Mouse (Mus musculus) adrenal gland, postnatal 10 days (tissue): ENCODE data around the gene Ccdc73. TPM values are rescaled to one million over a fixed set of nuclear protein-coding genes. Genes with fewer than 3 reads are reported as not detected.

ENCODE experiments used
- DNase-seq: peaks from one replicate; pipeline ENCODE4 v3.0.0; 2021; ENCODE audit warnings: mixed read lengths
- total RNA-seq, 2 experiments: library from RNA; stranded (reverse); gene quantifications; 2 replicates each; pipeline ENCODE4 v1.2.3; 2021

Ccdc73 gene
- total RNA-seq, 2 experiments from 2014 or later: 5.5 to 8.2 TPM

DNA sequence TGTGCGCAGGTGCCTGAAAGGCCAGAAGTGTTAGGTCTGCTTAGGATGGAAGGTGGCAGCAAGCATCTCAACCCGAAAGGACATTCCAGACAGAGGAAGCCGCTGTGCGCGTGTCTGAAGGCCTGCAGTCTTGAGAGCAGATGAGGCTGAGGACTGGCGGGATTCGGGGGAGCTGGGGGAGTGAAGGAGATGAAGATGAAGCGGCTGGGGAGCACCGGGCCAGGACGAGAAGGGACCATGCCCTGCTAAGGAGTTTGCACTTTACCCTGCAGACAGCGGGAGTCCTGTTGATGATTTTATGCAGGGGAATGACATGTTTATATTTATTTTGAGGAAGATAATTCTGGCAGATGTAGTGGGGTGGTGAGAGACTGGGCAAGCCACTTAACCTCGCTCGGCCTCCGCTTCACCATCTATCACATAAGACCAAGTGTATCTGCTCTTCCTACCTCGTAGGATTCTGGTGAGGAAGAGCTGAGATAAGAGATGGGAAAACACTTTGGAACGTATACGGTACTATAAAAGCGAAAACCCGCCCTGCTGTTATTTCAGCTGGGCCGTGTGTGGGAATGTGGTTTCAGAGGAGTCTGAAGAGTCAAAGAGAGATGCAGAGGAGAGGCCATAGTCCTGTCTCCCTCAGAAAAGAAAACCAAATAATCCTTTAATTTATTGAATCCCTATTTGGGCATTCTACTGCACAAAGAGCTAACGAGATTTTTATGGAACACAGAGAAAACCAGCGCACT, 159.5 kb downstream of the Ccdc73 start:
- no peak for DNase-seq

DNA sequence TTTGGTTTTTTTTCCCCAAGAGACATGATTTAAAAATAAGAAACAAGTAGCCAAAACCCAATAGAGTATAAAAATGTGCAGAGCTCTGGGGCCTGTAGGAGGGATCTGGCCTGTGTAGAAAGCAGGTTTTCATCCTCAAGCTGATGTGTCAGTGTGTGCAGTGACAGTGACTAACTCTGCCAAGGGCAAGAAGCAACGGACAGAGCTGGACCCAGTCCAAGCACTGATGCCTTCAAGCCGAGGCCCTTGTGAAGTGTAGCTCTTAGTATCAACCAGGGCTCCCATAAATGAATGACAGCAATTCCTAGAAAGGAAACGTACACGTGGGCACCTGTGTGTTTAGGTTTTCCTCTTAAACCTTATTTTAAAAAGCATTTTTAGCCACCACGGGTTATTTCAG, 161.2 kb downstream of the Ccdc73 start:
- peak; percentile 81 for DNase-seq

DNA sequence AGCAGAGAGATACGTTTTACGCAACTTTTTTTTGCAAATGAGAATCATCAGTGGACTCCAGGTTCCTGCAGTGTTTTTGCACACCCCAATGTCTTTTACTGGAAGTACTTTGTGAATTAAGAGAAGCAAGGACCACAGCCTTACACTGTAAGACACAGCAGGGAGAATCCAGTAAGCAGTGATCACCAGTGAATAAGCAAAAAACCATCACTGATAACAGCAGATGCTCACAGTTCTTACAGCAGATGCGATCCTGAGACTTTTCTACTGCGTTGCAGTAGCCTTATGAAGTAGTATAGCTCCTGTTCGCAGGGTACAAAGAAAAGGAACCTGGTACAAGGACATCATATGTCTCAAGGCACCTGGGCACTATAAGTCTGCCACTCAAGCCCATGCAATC, 162.9 kb downstream of the Ccdc73 start:
- no peak for DNase-seq

DNA sequence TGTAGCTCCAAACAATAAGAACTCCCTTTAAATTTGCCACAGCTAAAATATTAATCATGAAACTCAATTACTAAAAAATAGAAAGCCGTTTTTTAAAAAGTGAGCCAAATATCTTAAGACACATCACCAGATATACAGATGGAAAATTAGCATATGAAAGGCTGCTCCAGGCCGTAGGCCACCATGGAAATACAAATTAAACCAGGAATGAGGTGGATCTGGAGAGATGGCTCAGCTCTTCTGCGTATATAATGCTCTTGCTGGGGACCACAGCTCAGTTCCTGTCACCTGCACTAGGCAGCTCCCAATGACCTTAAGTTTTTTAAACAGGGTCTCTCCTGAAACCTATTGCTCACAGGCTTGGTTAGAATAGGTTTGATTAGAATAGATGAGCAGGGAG, 166.5 kb downstream of the Ccdc73 start:
- DNase-seq: no peak

DNA sequence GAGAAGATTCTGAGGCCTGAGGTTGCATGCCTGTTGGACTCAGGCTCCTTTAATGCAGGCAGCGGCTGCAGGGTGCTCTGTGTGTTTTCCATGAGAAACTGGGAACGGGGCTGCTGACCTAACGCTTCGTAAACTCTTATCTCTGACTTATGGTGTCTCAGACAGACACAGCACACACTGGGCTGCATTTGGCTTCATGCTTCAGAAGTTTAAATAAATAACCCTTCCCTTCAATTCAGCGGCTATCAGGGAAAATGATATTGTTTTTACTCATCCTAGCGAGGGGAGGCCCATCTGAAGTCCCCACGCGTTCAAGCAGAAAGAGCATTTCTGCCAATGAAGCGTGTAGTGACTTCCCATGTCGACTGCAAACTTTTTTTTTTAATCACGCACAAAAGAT, 168.4 kb downstream of the Ccdc73 start:
- no peak for DNase-seq

DNA sequence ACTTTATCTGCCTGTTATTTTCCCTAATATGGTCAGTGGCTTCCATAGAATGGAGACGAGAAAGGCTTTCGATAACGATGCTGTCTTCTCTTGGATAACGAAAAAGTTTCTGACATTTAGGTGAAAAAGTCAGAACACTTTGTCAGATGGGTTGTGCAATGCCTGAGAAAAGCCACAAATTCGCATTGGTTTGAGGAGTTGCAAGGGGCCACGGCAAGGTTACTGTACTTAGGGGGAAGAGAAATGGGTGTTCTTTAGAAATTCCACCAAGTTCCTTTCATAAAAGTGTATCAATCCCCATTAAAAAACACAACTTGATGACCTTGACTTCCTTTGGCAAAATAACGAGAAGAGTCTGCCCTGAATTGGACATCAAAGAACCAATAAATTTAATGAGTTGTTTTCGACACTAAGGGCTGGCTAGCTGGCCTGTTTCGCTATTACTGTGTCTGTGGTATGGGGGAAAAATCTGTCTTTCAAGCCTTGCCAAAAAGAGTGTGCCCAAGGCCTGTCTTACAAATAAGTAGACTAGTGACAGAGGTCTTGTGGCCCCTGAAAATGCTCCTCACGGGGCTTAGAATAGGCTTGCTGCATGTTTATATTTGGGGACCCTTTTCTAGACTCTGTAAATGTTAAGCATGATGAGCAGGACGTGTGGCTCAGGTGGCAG, 168.9 kb downstream of the Ccdc73 start:
- peak; percentile 32 for DNase-seq

DNA sequence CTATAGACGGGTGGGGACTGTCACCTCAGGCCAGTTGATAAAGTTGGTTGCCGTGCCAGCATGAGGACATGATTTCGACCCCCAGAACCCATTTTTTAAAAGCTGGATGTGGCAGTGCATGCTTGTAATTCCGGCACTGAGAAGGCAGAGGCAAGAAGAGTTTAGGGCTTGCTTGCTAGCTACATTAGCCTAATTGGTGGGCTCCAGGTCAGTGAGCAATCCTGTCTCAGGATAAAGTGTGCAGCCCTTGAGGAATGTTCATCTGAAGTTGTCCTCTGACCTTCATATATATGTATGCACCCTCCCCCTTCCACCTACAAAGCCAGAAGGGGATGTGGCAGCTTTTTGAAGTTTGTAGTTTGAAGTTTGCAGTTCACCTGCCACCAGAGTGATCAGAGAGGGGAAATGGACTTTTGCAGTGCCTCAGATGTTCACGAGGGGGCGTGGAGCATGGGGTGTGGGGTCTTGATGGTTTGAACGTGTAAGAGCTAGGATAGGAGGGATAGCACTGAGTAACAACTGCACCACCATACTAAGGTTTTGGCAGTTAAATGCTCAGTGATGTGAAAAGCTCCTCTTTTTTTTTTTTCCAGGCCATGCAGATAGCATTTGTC, 170.5 kb downstream of the Ccdc73 start:
- DNase-seq: no peak

DNA sequence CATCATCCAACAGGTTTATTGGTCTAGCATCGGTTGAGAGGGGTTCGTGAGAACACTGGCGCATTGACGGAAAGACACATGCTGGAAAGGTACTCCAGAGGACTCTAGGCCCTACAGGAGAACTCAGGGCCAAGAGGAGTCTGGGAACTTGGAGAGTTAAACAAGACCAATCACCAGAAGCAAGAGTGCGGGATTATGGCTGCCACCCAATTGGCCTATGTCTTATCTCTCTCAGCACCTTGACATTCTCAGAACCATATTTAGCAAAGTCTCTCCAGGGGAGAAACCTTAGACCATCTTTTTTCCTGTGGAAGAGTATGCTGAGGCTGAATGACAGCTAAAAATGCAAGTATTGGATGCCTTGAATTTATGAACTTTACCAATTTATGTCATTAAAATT, 171.3 kb downstream of the Ccdc73 start:
- DNase-seq: no peak

DNA sequence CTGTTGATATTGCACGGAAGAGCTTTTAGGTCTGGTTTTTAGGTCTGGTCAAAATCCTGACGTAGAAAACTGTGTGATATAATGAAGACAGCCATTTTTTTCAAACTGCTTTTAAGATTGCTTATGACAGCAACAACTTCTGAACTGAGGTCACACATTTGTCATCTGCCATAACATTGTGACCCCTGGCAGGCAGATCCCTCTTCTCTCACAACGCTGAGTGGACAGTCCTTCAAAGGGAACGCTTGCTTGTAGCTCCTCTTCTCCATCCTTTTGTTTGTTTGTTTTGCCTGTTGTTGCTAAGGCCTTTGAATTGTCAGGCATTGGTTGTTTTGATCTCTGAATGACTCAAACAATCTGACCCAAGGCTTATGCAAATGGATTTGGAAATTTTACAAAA, 173.3 kb downstream of the Ccdc73 start:
- no peak for DNase-seq

DNA sequence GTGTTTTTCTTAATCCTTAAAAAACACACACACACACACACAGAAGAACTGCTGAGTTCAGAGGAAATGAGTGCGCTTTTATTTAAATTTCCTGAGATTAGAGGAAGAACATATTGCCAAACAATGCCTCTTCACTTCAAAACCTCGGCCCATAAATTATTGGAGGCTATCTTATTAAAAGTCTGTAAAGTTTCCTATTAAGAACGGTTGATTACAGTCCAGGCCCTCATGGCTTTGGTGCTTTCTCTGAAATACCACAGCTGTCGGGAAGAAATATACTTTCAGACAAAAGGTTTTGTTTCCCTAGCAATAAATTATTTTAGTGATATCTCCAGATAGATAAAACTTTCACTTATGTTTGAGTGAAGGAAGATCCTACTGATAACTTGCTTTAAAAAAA, 175.5 kb downstream of the Ccdc73 start:
- no peak for DNase-seq

DNA sequence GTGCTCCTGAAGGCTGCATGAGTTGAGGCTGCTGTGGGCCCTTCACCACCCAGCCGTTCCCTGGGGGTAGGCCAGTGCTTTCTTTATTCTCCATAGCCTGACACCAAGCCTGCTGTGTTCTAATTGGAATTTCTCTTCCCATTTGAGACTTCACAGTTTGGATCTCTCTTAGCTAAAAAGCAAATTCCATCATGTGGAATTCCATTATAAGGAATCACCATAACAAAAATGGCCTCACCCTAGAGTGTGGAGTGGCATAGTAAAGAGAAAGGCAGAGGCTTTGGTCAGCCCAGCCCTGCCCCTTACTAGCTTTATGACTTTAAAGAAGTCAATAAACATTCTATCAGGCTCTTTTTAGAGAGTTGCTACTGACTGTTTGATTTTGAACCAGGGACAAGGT, 180.7 kb downstream of the Ccdc73 start:
- no peak for DNase-seq

DNA sequence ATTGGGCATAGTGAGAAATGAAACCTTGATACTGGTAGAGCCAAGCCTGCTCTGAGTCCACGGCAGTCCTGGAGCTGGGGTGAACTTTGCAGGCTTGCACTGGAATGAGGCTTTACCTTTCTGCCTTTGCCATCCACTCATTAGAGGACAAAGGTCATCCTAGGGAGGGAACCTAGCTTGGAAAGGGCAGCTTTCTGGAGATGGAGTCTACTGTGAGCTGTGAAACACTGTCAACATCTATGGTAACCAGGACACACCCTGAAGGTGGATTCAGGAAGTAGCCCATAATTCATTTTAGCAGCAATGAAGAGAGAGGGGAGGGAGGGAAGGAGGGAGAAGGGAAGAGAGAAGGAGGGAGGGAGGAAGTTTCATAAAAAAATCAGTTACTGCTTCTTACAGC, 187.9 kb downstream of the Ccdc73 start:
- DNase-seq: no peak

DNA sequence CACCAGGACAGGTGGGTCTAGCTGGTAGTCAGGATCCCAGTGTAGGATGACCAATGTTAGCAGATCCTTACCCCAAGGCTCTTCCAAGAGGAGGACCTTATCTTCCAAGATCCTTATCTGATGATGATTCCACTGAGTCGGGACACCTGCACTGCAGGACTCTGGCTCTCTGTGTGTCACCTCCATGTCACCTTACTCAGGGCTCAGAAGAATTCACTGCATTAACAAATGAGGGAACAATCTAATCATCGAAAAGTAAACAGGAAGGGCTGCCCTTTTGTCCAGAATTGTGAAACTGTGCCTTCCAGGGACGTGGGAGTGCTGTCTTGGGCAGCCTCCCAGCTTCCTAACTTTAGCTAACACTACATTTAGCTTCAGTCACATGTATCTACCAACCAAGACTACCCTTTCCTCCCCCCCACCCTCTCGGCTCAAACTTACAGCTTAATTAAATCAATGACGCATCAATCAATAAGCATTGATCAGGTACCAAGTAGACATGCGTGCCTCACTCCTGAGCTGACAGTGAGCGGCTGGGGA, 191.0 kb downstream of the Ccdc73 start:
- no peak for DNase-seq

DNA sequence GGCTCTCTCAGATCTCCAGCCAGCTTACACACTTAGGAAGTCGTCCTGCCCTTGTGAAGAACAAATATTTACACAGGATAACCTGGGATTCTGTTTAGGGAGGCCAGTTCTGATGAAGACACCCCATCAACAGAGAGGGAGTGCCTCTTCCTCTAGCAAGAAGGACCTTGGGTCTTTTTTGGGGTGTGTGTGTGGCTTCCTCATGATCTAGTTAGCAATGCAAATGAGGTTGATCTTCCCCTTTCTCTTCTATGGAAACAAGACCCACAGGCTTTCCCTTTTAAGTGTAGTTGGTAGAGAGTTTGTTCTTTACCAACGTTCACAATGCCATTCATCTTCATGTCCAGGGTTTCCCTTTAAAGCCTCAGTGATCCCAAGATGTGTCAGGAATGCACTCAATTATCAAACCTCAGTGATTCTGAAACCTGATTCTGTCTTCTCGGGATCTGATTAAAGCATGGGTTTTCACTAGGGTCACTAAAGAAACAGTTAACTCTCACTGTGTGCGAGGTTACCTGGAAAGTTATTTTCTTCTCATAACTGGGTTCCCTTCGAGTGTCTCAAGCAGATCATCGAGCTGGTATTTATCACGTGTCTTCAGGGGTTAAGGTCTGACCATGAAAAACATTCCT, 195.3 kb downstream of the Ccdc73 start:
- DNase-seq: no peak

Other genes with a start within 250 kb of the Ccdc73 start
- 10 to 100 TPM in 1 of 2 experiments, 1 to 10 TPM in 1; 9.4 to 13.0 TPM for gene Tcp11l1, start 155.6 kb upstream of the Ccdc73 start, total RNA-seq
- gene Pin1rt1, start 151.4 kb upstream of the Ccdc73 start, total RNA-seq: not detected
- gene Depdc7, start 124.9 kb upstream of the Ccdc73 start, total RNA-seq: 1 to 10 TPM; 4.9 TPM
- 10 to 100 TPM; 18.9 to 24.9 TPM for gene Qser1, start 51.0 kb upstream of the Ccdc73 start, total RNA-seq
- 1 to 10 TPM; 2.1 to 4.6 TPM for gene Prrg4, start 17.9 kb upstream of the Ccdc73 start, total RNA-seq
- 100 to 1,000 TPM; 153 to 164 TPM for gene Eif3m, start 149.3 kb downstream of the Ccdc73 start, total RNA-seq
- gene Gm11060, start 224.2 kb downstream of the Ccdc73 start, total RNA-seq: not detected